Comparison of ENCODE assay signal across 8 mouse cellular contexts in genomic region chr1:37639101-37639500, GRCm38 (mm10).
DNase-seq lines count a peak whose midpoint lies in the region; ATAC-seq and TF ChIP-seq lines count a peak whose summit lies in the region.

No protein-coding gene starts in this region.

- no peaks in the 10 kb centered on the region for H3K9me3 ChIP-seq in intestine, postnatal 0 days (ENCODE audit: control insufficient read depth)
- no peaks in the 10 kb centered on the region for H3K9me3 ChIP-seq in midbrain, embryonic 13.5 days

- no peak overlapping the region for H3K27ac ChIP-seq in testis, adult 2 months (ENCODE audit: control insufficient read depth, insufficient read depth, low read depth, low read length)
- no peak overlapping the region; the same call in 1 of the 2 replicates for H3K27ac ChIP-seq in intestine, postnatal 0 days (ENCODE audit: low read depth, low read length)
- H3K27ac ChIP-seq in midbrain, embryonic 13.5 days, result no peak overlapping the region

- H3K4me2 ChIP-seq in intestine, postnatal 0 days (replicated peaks; ENCODE audit: low read depth), result peak overlapping the region; percentile 57
- H3K4me2 ChIP-seq in midbrain, embryonic 13.5 days (replicated peaks), result peak overlapping the region; percentile 34; the same call in 1 of the 2 replicates

- H3K27me3 ChIP-seq in testis, adult 2 months (ENCODE audit: control insufficient read depth, insufficient read depth, low read length), result no peaks in the 10 kb centered on the region
- H3K27me3 ChIP-seq in intestine, postnatal 0 days (replicated peaks; ENCODE audit: control insufficient read depth, insufficient read depth, low read length), result no peaks in the 10 kb centered on the region
- H3K27me3 ChIP-seq in midbrain, embryonic 13.5 days, result no peaks in the 10 kb centered on the region

- DNase-seq in testis, postnatal 14 days (ENCODE audit: low spot score), result no peak
- DNase-seq in embryo, embryonic 11.5 days (ENCODE audit: low read depth, low spot score), result peak; percentile 39
- DNase-seq in gonadal fat pad, adult 2 months (ENCODE audit: low read depth), result peak; percentile 13
- DNase-seq in left cerebral cortex, postnatal 4 days, result peak; percentile 80
- peak; percentile 44 for DNase-seq in spleen, adult 12 weeks (ENCODE audit: low spot score)

- peak; percentile 81; the same call in 1 of the 2 replicates for TF ChIP-seq CTCF in testis, adult 2 months (IDR thresholded peaks at IDR 0.05; ENCODE audit: control insufficient read depth, insufficient read depth, insufficient replicate concordance, low read depth, low read length)
- TF ChIP-seq CTCF in intestine, postnatal 0 days (IDR thresholded peaks at IDR 0.05; ENCODE audit: low read depth), result peak; percentile 93

- H3K9ac ChIP-seq in intestine, postnatal 0 days (ENCODE audit: low read depth, low read length), result no peak overlapping the region
- H3K9ac ChIP-seq in midbrain, embryonic 13.5 days (replicated peaks), result no peak overlapping the region

- H3K4me1 ChIP-seq in testis, adult 2 months (ENCODE audit: control insufficient read depth, insufficient read depth, low read length), result no peaks in the 10 kb centered on the region
- H3K4me1 ChIP-seq in intestine, postnatal 0 days (replicated peaks; ENCODE audit: control insufficient read depth, insufficient read depth, low read length), result no peaks in the 10 kb centered on the region
- H3K4me1 ChIP-seq in midbrain, embryonic 13.5 days (replicated peaks), result 0 out of 2 replicates have a peak, but pooled peaks cover 7% of the 10 kb centered on the region

- intact Hi-C loops in left cerebral cortex, postnatal 4 days (cut with DNase I), result loop anchor here (5.0 to 10.0 kb wide), 4 partner anchors 97 to 1266 kb away; partner anchors contain the start of gene Mgat4a

- H3K36me3 ChIP-seq in testis, adult 2 months (ENCODE audit: control insufficient read depth, insufficient read depth, low read length), result no peaks in the 10 kb centered on the region
- no peaks in the 10 kb centered on the region for H3K36me3 ChIP-seq in intestine, postnatal 0 days (ENCODE audit: control insufficient read depth, insufficient read depth)
- H3K36me3 ChIP-seq in midbrain, embryonic 13.5 days, result no peaks in the 10 kb centered on the region

- WGBS in intestine, postnatal 0 days, result 9% methylated on average over 10 of the region's 10 CpGs
- 20% methylated on average over 10 of the region's 10 CpGs for WGBS in midbrain, embryonic 13.5 days

- ATAC-seq in intestine, postnatal 0 days, result peak; percentile 47
- ATAC-seq in midbrain, embryonic 13.5 days, result peak; percentile 85

- no peak for TF ChIP-seq POLR2A in testis, adult 2 months (IDR thresholded peaks at IDR 0.05; ENCODE audit: control insufficient read depth, low read depth, low read length)

- no peak overlapping the region for H3K4me3 ChIP-seq in testis, adult 2 months (ENCODE audit: control insufficient read depth, low read depth, low read length)
- no peak overlapping the region for H3K4me3 ChIP-seq in intestine, postnatal 0 days (ENCODE audit: low read depth, low read length)
- H3K4me3 ChIP-seq in midbrain, embryonic 13.5 days (replicated peaks), result no peak overlapping the region
